Mouse (Mus musculus): ENCODE measurements at regions not wholly inside any gene's neighbourhood (a gene's known extent, or its start where the extent isn't known, plus 50 kb on each side); places are given as distances from the start of the nearest gene placed in this dataset.
"Not testable (repeated sequence)": the region's sequence is repeated elsewhere in the genome, so short reads cannot be mapped to it uniquely, and the experiment has no call there.

GRCm38 (mm10) chr7:60733331-60733994 is 593.4 kb upstream of the Snrpn start:
- not testable (repeated sequence) for H3K9ac ChIP-seq; H3K4me1 ChIP-seq; H3K9me3 ChIP-seq; H3K27me3 ChIP-seq (replicated peaks); H3K36me3 ChIP-seq (replicated peaks); H3K27ac ChIP-seq
- peak overlapping the region; percentile 36 for H3K4me2 ChIP-seq
- 59% methylated on average over 20 of the region's 20 CpGs for WGBS
- peak overlapping the region; percentile 24 for H3K4me3 ChIP-seq
- peak; percentile 92 for ATAC-seq (replicated peaks)

- H3K9me3 ChIP-seq; H3K9ac ChIP-seq; H3K4me2 ChIP-seq; H3K27me3 ChIP-seq (replicated peaks); H3K4me3 ChIP-seq; H3K27ac ChIP-seq; H3K36me3 ChIP-seq (replicated peaks); H3K4me1 ChIP-seq: not testable (repeated sequence)
- peak; percentile 56; the same call in 1 of the 2 replicates for ATAC-seq (replicated peaks)
- WGBS, result 16% methylated on average over 5 of the region's 5 CpGs
Observed at GRCm38 (mm10) chr7:60728108-60728721, 588.2 kb upstream of the Snrpn start.
